8 mouse cellular contexts compared by ENCODE assay signal in genomic region chr2:31974809-31975371, GRCm38 (mm10). TPM values are rescaled to one million over a fixed set of nuclear protein-coding genes. Genes with fewer than 3 reads are reported as not detected.
DNase-seq lines count a peak whose midpoint lies in the region; ATAC-seq and TF ChIP-seq lines count a peak whose summit lies in the region.

No protein-coding gene starts in this region.

- H3K9me3 ChIP-seq in lung, embryonic 14.5 days (ENCODE audit: low read depth, low read length): no peaks in the 10 kb centered on the region
- H3K9me3 ChIP-seq in intestine, embryonic 14.5 days (ENCODE audit: control insufficient read depth, low read length): no peaks in the 10 kb centered on the region
- H3K9me3 ChIP-seq in neural tube, embryonic 13.5 days: no peaks in the 10 kb centered on the region

- peak overlapping the region; percentile 83 for H3K9ac ChIP-seq in lung, embryonic 14.5 days
- peak overlapping the region; percentile 94 for H3K9ac ChIP-seq in intestine, embryonic 14.5 days (ENCODE audit: low read length)
- peak overlapping the region; percentile 88 for H3K9ac ChIP-seq in neural tube, embryonic 13.5 days

- H3K4me1 ChIP-seq in lung, embryonic 14.5 days (ENCODE audit: insufficient read depth): peaks cover 4% of the 10 kb centered on the region; the same call in 1 of the 2 replicates
- H3K4me1 ChIP-seq in intestine, embryonic 14.5 days (replicated peaks; ENCODE audit: control insufficient read depth, insufficient read depth, low read length): peaks cover 9% of the 10 kb centered on the region
- H3K4me1 ChIP-seq in neural tube, embryonic 13.5 days (replicated peaks): peaks cover 17% of the 10 kb centered on the region

- peak overlapping the region; percentile 77 for H3K4me3 ChIP-seq in lung, embryonic 14.5 days (ENCODE audit: low read depth, low read length)
- peak overlapping the region; percentile 99 for H3K4me3 ChIP-seq in intestine, embryonic 14.5 days (ENCODE audit: low read depth, low read length)
- H3K4me3 ChIP-seq in neural tube, embryonic 13.5 days: peak overlapping the region; percentile 95

- H3K27ac ChIP-seq in lung, embryonic 14.5 days (ENCODE audit: low read depth): no peak overlapping the region
- peak overlapping the region; percentile 57; the same call in 1 of the 2 replicates for H3K27ac ChIP-seq in intestine, embryonic 14.5 days (ENCODE audit: low read depth)
- peak overlapping the region; percentile 76 for H3K27ac ChIP-seq in neural tube, embryonic 13.5 days (replicated peaks)

- peaks cover 45% of the 10 kb centered on the region for H3K36me3 ChIP-seq in lung, embryonic 14.5 days (ENCODE audit: insufficient read depth)
- H3K36me3 ChIP-seq in intestine, embryonic 14.5 days (ENCODE audit: control insufficient read depth, insufficient read depth, low read length): peaks cover 43% of the 10 kb centered on the region
- peaks cover 42% of the 10 kb centered on the region for H3K36me3 ChIP-seq in neural tube, embryonic 13.5 days

- no peak for TF ChIP-seq CTCF in lung, embryonic 14.5 days (IDR thresholded peaks at IDR 0.05; ENCODE audit: low read depth)

- peak overlapping the region; percentile 81 for H3K4me2 ChIP-seq in lung, embryonic 14.5 days
- peak overlapping the region; percentile 98 for H3K4me2 ChIP-seq in intestine, embryonic 14.5 days (ENCODE audit: low read length)
- peak overlapping the region; percentile 86 for H3K4me2 ChIP-seq in neural tube, embryonic 13.5 days

- ATAC-seq in lung, embryonic 14.5 days (ENCODE audit: insufficient read depth): no peak; the same call in 1 of the 2 replicates
- no peak for ATAC-seq in intestine, embryonic 14.5 days (replicated peaks; ENCODE audit: low FRiP score, low TSS enrichment, low read depth)
- no peak for ATAC-seq in neural tube, embryonic 13.5 days (ENCODE audit: low read depth)
- ATAC-seq in activated CD4-positive, CD25-positive, alpha-beta regulatory T cell, adult 4 months: no peak

- no peaks in the 10 kb centered on the region for H3K27me3 ChIP-seq in lung, embryonic 14.5 days (ENCODE audit: insufficient read depth, low read length)
- no peaks in the 10 kb centered on the region for H3K27me3 ChIP-seq in intestine, embryonic 14.5 days (replicated peaks; ENCODE audit: control insufficient read depth, insufficient read depth, low read length)
- no peaks in the 10 kb centered on the region for H3K27me3 ChIP-seq in neural tube, embryonic 13.5 days

- WGBS in lung, embryonic 14.5 days: 11% methylated on average over 13 of the region's 13 CpGs
- WGBS in intestine, embryonic 14.5 days: 9% methylated on average over 13 of the region's 13 CpGs
- 9% methylated on average over 13 of the region's 13 CpGs for WGBS in neural tube, embryonic 13.5 days

- DNase-seq in lung, embryonic 14.5 days: peak; percentile 6
- DNase-seq in lung, postnatal 14 days: no peak
- peak; percentile 9 for DNase-seq in c-Kit-positive CD71-positive TER-119-positive erythroid progenitor cells, embryonic 14.5 days (ENCODE audit: low spot score)
- no peak for DNase-seq in intestine, embryonic 14.5 days (ENCODE audit: low spot score)
- no peak for DNase-seq in spleen, postnatal 14 days (ENCODE audit: low spot score in 2 of 2)
- no peak for DNase-seq in frontal cortex, adult 2 months (ENCODE audit: extremely low spot score in 1 of 2, low spot score in 1 of 2)

RNA-seq across cellular contexts. Expression of gene Nup214, which starts 0.7 kb away (rescaled TPM):
- 82.4 and 84.6 TPM in 2 replicates for polyA plus RNA-seq in lung, embryonic 14.5 days (2014; fragmentation: Nextera tagmentation; extraction: Ambion mirVana)
- polyA plus RNA-seq in intestine, embryonic 14.5 days (2014; fragmentation: Nextera tagmentation; extraction: Ambion mirVana): 70.9 and 75.7 TPM in 2 replicates
- polyA plus RNA-seq in neural tube, embryonic 13.5 days (2015; fragmentation: Nextera tagmentation; extraction: Ambion mirVana): 74.2 and 74.5 TPM in 2 replicates
- 33.2 and 44.4 TPM in 2 replicates for polyA plus RNA-seq in frontal cortex, adult 2 months (2012; rRNA removed)
- 10 to 100 TPM; 78.0 to 79.8 TPM for polyA plus RNA-seq in activated CD4-positive, CD25-positive, alpha-beta regulatory T cell, adult 4 months (2017; shearing (Covaris generic))

RNA-seq across cellular contexts. Expression of gene Aif1l, which starts 25.0 kb away (rescaled TPM):
- polyA plus RNA-seq in lung, embryonic 14.5 days (2014; fragmentation: Nextera tagmentation; extraction: Ambion mirVana): 39.8 and 42.3 TPM in 2 replicates
- 20.2 and 25.2 TPM in 2 replicates for polyA plus RNA-seq in intestine, embryonic 14.5 days (2014; fragmentation: Nextera tagmentation; extraction: Ambion mirVana)
- 23.1 and 29.1 TPM in 2 replicates for polyA plus RNA-seq in neural tube, embryonic 13.5 days (2015; fragmentation: Nextera tagmentation; extraction: Ambion mirVana)
- polyA plus RNA-seq in frontal cortex, adult 2 months (2012; rRNA removed): 8.7 and 9.2 TPM in 2 replicates
- polyA plus RNA-seq in activated CD4-positive, CD25-positive, alpha-beta regulatory T cell, adult 4 months (2017; shearing (Covaris generic)): not detected

Comparison
In these comparisons a context has a peak if more than half of its experiments do, and no peak if none do; other contexts are left out.
1. DNase-seq: peak in lung, embryonic 14.5 days (single experiment) and c-Kit-positive CD71-positive TER-119-positive erythroid progenitor cells, embryonic 14.5 days (single experiment); none in lung, postnatal 14 days (single experiment), intestine, embryonic 14.5 days (single experiment), spleen, postnatal 14 days (0 of 2) and frontal cortex, adult 2 months (0 of 2).
2. Peak in every context shown above with its lines, with median percentiles within 50 percentile points of each other: H3K4me2 ChIP-seq, H3K4me3 ChIP-seq and H3K9ac ChIP-seq.